Mouse (Mus musculus): ENCODE results near the gene Tspan17. TPM values are rescaled to one million over a fixed set of nuclear protein-coding genes. Genes with fewer than 3 reads are reported as not detected.

Tspan17 gene
- polyA plus RNA-seq (2017; shearing (Covaris generic)): 2.6 TPM

GRCm38 (mm10) chr13:54788740-54789560 is at the start of gene Tspan17:
Gene Tspan17, plus strand, starts transcription at chr13:54789377.

GRCm38 (mm10) chr13:54749864-54750411 is 39.2 kb upstream of the Tspan17 start, which contains the start of gene Gprin1:
Gene Gprin1, minus strand, starts transcription at chr13:54749874.

GRCm38 (mm10) chr13:54766192-54766768 is 22.9 kb upstream of the Tspan17 start, which contains the start of gene Sncb:
Gene Sncb, minus strand, starts transcription at chr13:54766595.

GRCm38 (mm10) chr13:54783698-54784097 is 5.5 kb upstream of the Tspan17 start, which contains the start of gene Eif4e1b:
Gene Eif4e1b, plus strand, starts transcription at chr13:54783998.

Other genes with a start within 250 kb of the Tspan17 start
- 84.2 TPM for gene 4833439L19Rik, start 223.9 kb upstream of the Tspan17 start, polyA plus RNA-seq (2017; shearing (Covaris generic))
- 6.6 TPM for gene Arl10, start 214.4 kb upstream of the Tspan17 start, polyA plus RNA-seq (2017; shearing (Covaris generic))
- 62.6 TPM for gene Nop16, start 199.3 kb upstream of the Tspan17 start, polyA plus RNA-seq (2017; shearing (Covaris generic))
- 215 TPM for gene Higd2a, start 199.2 kb upstream of the Tspan17 start, polyA plus RNA-seq (2017; shearing (Covaris generic))
- gene Cltb, start 178.0 kb upstream of the Tspan17 start, polyA plus RNA-seq (2017; shearing (Covaris generic)): 36.6 TPM
- 105 TPM for gene Faf2, start 167.6 kb upstream of the Tspan17 start, polyA plus RNA-seq (2017; shearing (Covaris generic))
- gene Rnf44, start 95.5 kb upstream of the Tspan17 start, polyA plus RNA-seq (2017; shearing (Covaris generic)): 45.2 TPM
- gene Cdhr2, start 87.9 kb upstream of the Tspan17 start, polyA plus RNA-seq (2017; shearing (Covaris generic)): not detected
- gene Gprin1, start 39.5 kb upstream of the Tspan17 start, polyA plus RNA-seq (2017; shearing (Covaris generic)): not detected
- 0.81 TPM for gene Sncb, start 22.8 kb upstream of the Tspan17 start, polyA plus RNA-seq (2017; shearing (Covaris generic))
- gene Eif4e1b, start 5.4 kb upstream of the Tspan17 start, polyA plus RNA-seq (2017; shearing (Covaris generic)): not detected
- 0.30 TPM for gene Unc5a, start 160.0 kb downstream of the Tspan17 start, polyA plus RNA-seq (2017; shearing (Covaris generic))
- gene Hk3, start 232.0 kb downstream of the Tspan17 start, polyA plus RNA-seq (2017; shearing (Covaris generic)): 1.3 TPM

Data from CD4-positive, CD25-positive, alpha-beta regulatory T cell, adult 9 weeks (primary cell).